Mouse (Mus musculus) kidney, postnatal 0 days (tissue): ENCODE data around the gene Dnajc30. TPM values are rescaled to one million over a fixed set of nuclear protein-coding genes. Genes with fewer than 3 reads are reported as not detected.

Source experiments
- ATAC-seq: fragments of 200-750 bp; cut with Nextera tagmentation; replicated peaks from 2 replicates; pipeline ENCODE4 v1.8.0; 2017; ENCODE audit warnings: low read depth, moderate number of reproducible peaks, moderate TSS enrichment, moderate library complexity; ENCODE audit not compliant: low FRiP score
- DNase-seq: peaks from one replicate; pipeline ENCODE4 v3.0.0-alpha.2; 2016; ENCODE audit warnings: low spot score
- H3K27ac ChIP-seq: fragments of 300-500 bp; sonication (generic); 2 replicates; pipeline ENCODE4 v1.5.1; 2014; ENCODE audit warnings: mild to moderate bottlenecking
- H3K27me3 ChIP-seq: fragments of 300-500 bp; sonication (generic); 2 replicates; pipeline ENCODE4 v1.6.1; 2014; ENCODE audit warnings: low read length, mixed read lengths; ENCODE audit not compliant: insufficient read depth
- H3K36me3 ChIP-seq: fragments of 300-500 bp; sonication (generic); 2 replicates; pipeline ENCODE4 v1.6.1; 2014; ENCODE audit warnings: low read length, mixed read lengths; ENCODE audit not compliant: insufficient read depth
- H3K4me1 ChIP-seq: fragments of 300-500 bp; sonication (generic); replicated peaks from 2 replicates; pipeline ENCODE4 v1.6.1; 2014; ENCODE audit warnings: antibody characterized with exemption, low read length, mixed read lengths; ENCODE audit not compliant: insufficient read depth
- H3K4me2 ChIP-seq: fragments of 300-500 bp; sonication (generic); 2 replicates; pipeline ENCODE4 v1.6.1; 2014; ENCODE audit warnings: mild to moderate bottlenecking, low read length, moderate library complexity, mixed read lengths
- H3K4me3 ChIP-seq: fragments of 300-500 bp; sonication (generic); replicated peaks from 2 replicates; pipeline ENCODE4 v1.5.1; 2014; ENCODE audit warnings: low read depth, low read length
- H3K9ac ChIP-seq: fragments of 300-500 bp; sonication (generic); 2 replicates; pipeline ENCODE4 v1.6.1; 2014; ENCODE audit warnings: low read depth, low read length
- H3K9me3 ChIP-seq: fragments of 300-500 bp; sonication (generic); replicated peaks from 2 replicates; pipeline ENCODE4 v1.6.1; 2016; ENCODE audit warnings: low read length, inconsistent platforms, mixed read lengths
- CTCF ChIP-seq: IDR thresholded peaks from 2 replicates; pipeline ENCODE4 v1.5.1; 2016; ENCODE audit warnings: antibody characterized with exemption, low read depth, mild to moderate bottlenecking, moderate library complexity
- WGBS: fragments of 180-500 bp; shearing (Covaris S2); extraction: QIAGEN DNeasy Blood & Tissue Kit; methylation state at CpG from one replicate; pipeline ENCODE4 v1.1.7; 2014; 5-methylcytosine and 5-hydroxymethylcytosine counted together
- polyA plus RNA-seq: library from polyadenylated mRNA; unstranded; fragments of >200 nt; fragmentation: Nextera tagmentation; extraction: Ambion mirVana; gene quantifications from 2 replicates; pipeline ENCODE4 v1.2.1, GENCODE M21; 2015

Dnajc30 gene
- polyA plus RNA-seq, 1 experiment from 2014 or later, result 42.4 TPM

DNA sequence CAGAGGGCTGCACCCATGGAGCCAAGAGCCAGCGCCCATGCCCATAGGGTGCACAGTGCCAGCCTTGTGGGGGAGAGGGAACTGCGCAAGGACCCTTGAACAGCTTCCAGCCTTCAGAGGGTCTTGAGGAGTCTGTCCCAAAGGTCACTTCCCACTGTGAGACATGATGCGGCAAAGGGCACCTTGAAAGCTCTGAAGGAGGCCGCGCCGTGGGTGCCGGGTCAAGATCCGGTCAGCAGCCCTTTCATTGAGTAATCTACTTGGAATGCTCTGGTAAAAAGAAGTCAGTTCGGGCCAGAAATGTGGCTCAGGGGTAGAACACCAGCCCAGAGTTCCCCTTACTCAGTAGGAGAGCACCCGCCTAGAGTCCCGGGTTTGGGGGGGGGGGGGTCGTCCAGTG lies 49.8 kb downstream of the Dnajc30 start:
- no peak for ATAC-seq
- no peak for TF ChIP-seq CTCF
- no peak overlapping the region for H3K9ac ChIP-seq

DNA sequence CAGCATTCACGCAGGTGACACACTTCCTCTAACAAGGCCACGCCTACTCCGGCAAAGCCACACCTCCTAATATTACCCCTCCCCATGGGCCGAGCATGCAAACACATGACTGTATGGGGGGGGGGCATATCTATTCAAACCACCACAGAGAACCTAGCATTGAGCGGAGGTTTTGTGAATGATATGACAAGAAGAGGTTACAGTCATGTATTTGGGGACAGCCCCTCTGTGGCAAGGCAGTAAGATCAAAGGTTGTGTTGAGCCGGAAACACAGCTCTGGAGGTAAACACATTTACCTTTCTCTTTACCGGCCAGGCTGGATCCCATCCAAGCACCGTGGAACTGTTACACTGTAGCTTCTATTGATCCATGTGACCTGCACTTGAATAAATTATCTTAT lies 51.2 kb downstream of the Dnajc30 start:
- TF ChIP-seq CTCF, result no peak
- no peaks in the 10 kb centered on the region for H3K9me3 ChIP-seq
- H3K9ac ChIP-seq, result no peak overlapping the region
- H3K4me2 ChIP-seq, result no peak overlapping the region
- H3K36me3 ChIP-seq, result no peaks in the 10 kb centered on the region
- no peaks in the 10 kb centered on the region for H3K4me1 ChIP-seq
- H3K27ac ChIP-seq, result no peak overlapping the region
- no peaks in the 10 kb centered on the region for H3K27me3 ChIP-seq
- ATAC-seq, result no peak
- DNase-seq, result no peak
- WGBS, result 83% methylated on average over 8 of the region's 8 CpGs
- no peak overlapping the region for H3K4me3 ChIP-seq

More for the DNA sequence above, 49.8 kb downstream of the Dnajc30 start:
- H3K36me3 ChIP-seq, result no peaks in the 10 kb centered on the region
- no peaks in the 10 kb centered on the region for H3K9me3 ChIP-seq
- no peaks in the 10 kb centered on the region for H3K4me1 ChIP-seq
- H3K27me3 ChIP-seq, result 0 out of 2 replicates have a peak, but pooled peaks cover 5% of the 10 kb centered on the region
- WGBS, result 90% methylated on average over 12 of the region's 12 CpGs
- no peak for DNase-seq
- no peak overlapping the region for H3K4me3 ChIP-seq
- no peak overlapping the region for H3K27ac ChIP-seq
- no peak overlapping the region for H3K4me2 ChIP-seq

Other genes starting within 250 kb of the Dnajc30 start
- not detected in 2 replicates for gene Tmem270, start 157.5 kb upstream of the Dnajc30 start, polyA plus RNA-seq
- 0.14 TPM in 1 of 2 replicates, not detected in the other for gene Cldn13, start 148.7 kb upstream of the Dnajc30 start, polyA plus RNA-seq
- gene Mettl27, start 131.8 kb upstream of the Dnajc30 start, polyA plus RNA-seq, result 41.5 and 43.4 TPM in 2 replicates
- gene Cldn4, start 117.3 kb upstream of the Dnajc30 start, polyA plus RNA-seq, result 55.7 and 59.1 TPM in 2 replicates
- gene Cldn3, start 78.0 kb upstream of the Dnajc30 start, polyA plus RNA-seq, result 72.4 and 72.9 TPM in 2 replicates
- gene Abhd11, start 55.0 kb upstream of the Dnajc30 start, polyA plus RNA-seq, result 93.7 and 94.5 TPM in 2 replicates
- gene Stx1a, start 40.7 kb upstream of the Dnajc30 start, polyA plus RNA-seq, result 6.6 and 9.0 TPM in 2 replicates
- gene Bud23, start 757 bp downstream of the Dnajc30 start, polyA plus RNA-seq, result 80.4 and 85.2 TPM in 2 replicates
- gene Vps37d, start 14.1 kb downstream of the Dnajc30 start, polyA plus RNA-seq, result 9.9 and 12.5 TPM in 2 replicates
- gene Mlxipl, start 25.7 kb downstream of the Dnajc30 start, polyA plus RNA-seq, result 6.5 and 7.8 TPM in 2 replicates
- 14.5 and 17.4 TPM in 2 replicates for gene Tbl2, start 85.5 kb downstream of the Dnajc30 start, polyA plus RNA-seq
- 58.8 and 65.6 TPM in 2 replicates for gene Bcl7b, start 104.1 kb downstream of the Dnajc30 start, polyA plus RNA-seq
- gene Baz1b, start 123.1 kb downstream of the Dnajc30 start, polyA plus RNA-seq, result 22.6 and 22.9 TPM in 2 replicates
- gene Fzd9, start 187.0 kb downstream of the Dnajc30 start, polyA plus RNA-seq, result 0.65 and 0.93 TPM in 2 replicates